21 mouse cellular contexts compared by ENCODE assay signal in genomic region chr6:53259841-53260240, GRCm38 (mm10). TPM values are rescaled to one million over a fixed set of nuclear protein-coding genes. Genes with fewer than 3 reads are reported as not detected.
DNase-seq lines count a peak whose midpoint lies in the region; ATAC-seq and TF ChIP-seq lines count a peak whose summit lies in the region.
"Had no signal": no experiment of that assay in that cellular context is flagged by ENCODE, and none has a peak within 500 bp of the region (broad histone marks: within the 10 kb centered on the region; RNA-seq: fewer than 3 reads in every experiment).

No protein-coding gene starts in this region.

- no peak overlapping the region for H3K4me3 ChIP-seq in cerebellum, adult 2 months (replicated peaks; ENCODE audit: insufficient read depth, low read depth, low read length)
- no peak overlapping the region for H3K4me3 ChIP-seq in forebrain, postnatal 0 days (ENCODE audit: low read depth, low read length)
- no peak overlapping the region for H3K4me3 ChIP-seq in liver, embryonic 11.5 days (ENCODE audit: low read depth, low read length)
- H3K4me3 ChIP-seq: embryonic facial prominence, embryonic 12.5 days; gastrocnemius, adult 2 months; heart, embryonic 13.5 days; hindbrain, embryonic 15.5 days had no signal

- TF ChIP-seq POLR2A in cerebellum, adult 2 months (IDR thresholded peaks at IDR 0.05; ENCODE audit: borderline replicate concordance, insufficient read depth, low read length): no peak

- ATAC-seq in forebrain, postnatal 0 days: no peak
- no peak for ATAC-seq in liver, embryonic 11.5 days (replicated peaks; ENCODE audit: low FRiP score)
- ATAC-seq: activated CD4-positive, CD25-positive, alpha-beta regulatory T cell, adult 4 months; forebrain, embryonic 16.5 days; intestine, embryonic 16.5 days; Patski had no signal

- H3K4me1 ChIP-seq in cerebellum, adult 2 months (ENCODE audit: control insufficient read depth, insufficient read depth, low read length): peaks cover 10% of the 10 kb centered on the region
- H3K4me1 ChIP-seq in forebrain, postnatal 0 days (ENCODE audit: insufficient read depth): no peaks in the 10 kb centered on the region
- H3K4me1 ChIP-seq in liver, embryonic 11.5 days (replicated peaks; ENCODE audit: control insufficient read depth, insufficient read depth, low read length): no peaks in the 10 kb centered on the region
- H3K4me1 ChIP-seq: heart, embryonic 13.5 days had no signal

- H3K9me3 ChIP-seq in forebrain, postnatal 0 days (ENCODE audit: low read length): no peaks in the 10 kb centered on the region
- no peaks in the 10 kb centered on the region for H3K9me3 ChIP-seq in liver, embryonic 11.5 days (ENCODE audit: control insufficient read depth, low read length)
- H3K9me3 ChIP-seq: embryonic facial prominence, embryonic 12.5 days; heart, embryonic 13.5 days; hindbrain, embryonic 15.5 days had no signal

- H3K4me2 ChIP-seq in forebrain, postnatal 0 days (ENCODE audit: low read depth): no peak overlapping the region
- no peak overlapping the region for H3K4me2 ChIP-seq in liver, embryonic 11.5 days
- H3K4me2 ChIP-seq: embryonic facial prominence, embryonic 12.5 days; heart, embryonic 13.5 days; hindbrain, embryonic 15.5 days had no signal

- peak; percentile 61 for DNase-seq in cerebellum, adult 11 months
- peak; percentile 77 to 86 for DNase-seq in cerebellum, adult 2 months
- DNase-seq in cerebellum, postnatal 10 days: peak; percentile 31 to 49
- no peak for DNase-seq in forebrain, postnatal 0 days
- DNase-seq in liver, embryonic 11.5 days (ENCODE audit: low spot score): no peak
- DNase-seq in embryo, embryonic 9.5 days (ENCODE audit: extremely low spot score): no peak
- DNase-seq: adrenal gland, postnatal 25 days; embryo, embryonic 11 days; gastrocnemius, adult 2 months; gastrocnemius, postnatal 25 days; heart, adult 11 months; heart, postnatal 36 days; kidney, adult 8-10 months had no signal

- H3K27me3 ChIP-seq in cerebellum, adult 2 months (ENCODE audit: control insufficient read depth, insufficient read depth, low read length): no peaks in the 10 kb centered on the region
- H3K27me3 ChIP-seq in forebrain, postnatal 0 days (ENCODE audit: insufficient read depth, low read length): no peaks in the 10 kb centered on the region
- no peaks in the 10 kb centered on the region for H3K27me3 ChIP-seq in liver, embryonic 11.5 days (replicated peaks; ENCODE audit: control insufficient read depth, insufficient read depth, low read length)
- H3K27me3 ChIP-seq: CH12.LX; embryonic facial prominence, embryonic 12.5 days; heart, embryonic 13.5 days; hindbrain, embryonic 15.5 days; Patski had no signal

- H3K9ac ChIP-seq in forebrain, postnatal 0 days: no peak overlapping the region
- no peak overlapping the region for H3K9ac ChIP-seq in liver, embryonic 11.5 days (ENCODE audit: low read depth, low read length)
- H3K9ac ChIP-seq: embryonic facial prominence, embryonic 12.5 days; heart, embryonic 13.5 days; hindbrain, embryonic 15.5 days had no signal

- no peaks in the 10 kb centered on the region for H3K36me3 ChIP-seq in forebrain, postnatal 0 days (ENCODE audit: insufficient read depth)
- H3K36me3 ChIP-seq in liver, embryonic 11.5 days (ENCODE audit: control insufficient read depth, insufficient read depth, low read length): no peaks in the 10 kb centered on the region
- H3K36me3 ChIP-seq: embryonic facial prominence, embryonic 12.5 days; heart, embryonic 13.5 days; hindbrain, embryonic 15.5 days had no signal

- H3K27ac ChIP-seq in cerebellum, adult 2 months (ENCODE audit: insufficient read depth, low read length): no peak overlapping the region
- no peak overlapping the region for H3K27ac ChIP-seq in forebrain, postnatal 0 days (ENCODE audit: low read depth, low read length)
- no peak overlapping the region for H3K27ac ChIP-seq in liver, embryonic 11.5 days (ENCODE audit: low read depth, low read length)
- H3K27ac ChIP-seq: embryonic facial prominence, embryonic 12.5 days; gastrocnemius, adult 2 months; heart, embryonic 13.5 days; hindbrain, embryonic 15.5 days had no signal

- TF ChIP-seq CTCF in cerebellum, adult 2 months (IDR thresholded peaks at IDR 0.05; ENCODE audit: borderline replicate concordance, insufficient read depth, low read depth, low read length): no peak
- TF ChIP-seq CTCF in forebrain, postnatal 0 days (IDR thresholded peaks at IDR 0.05; ENCODE audit: low read depth): no peak

- WGBS in cerebellum, adult 2 months: 33% methylated on average over 3 of the region's 3 CpGs
- WGBS in forebrain, postnatal 0 days: 88% methylated on average over 3 of the region's 3 CpGs
- 82% methylated on average over 3 of the region's 3 CpGs for WGBS in liver, embryonic 11.5 days

RNA-seq across cellular contexts. Expression of gene Creb5, which starts 27.2 kb away (rescaled TPM):
- polyA plus RNA-seq in cerebellum, adult 2 months (2012; rRNA removed): 6.0 and 7.2 TPM in 2 replicates
- total RNA-seq in forebrain, postnatal 0 days (2014; rRNA removed): 2.3 and 2.4 TPM in 2 replicates
- polyA plus RNA-seq in forebrain, postnatal 0 days (2015; fragmentation: Nextera tagmentation; extraction: Ambion mirVana): 1.2 and 3.2 TPM in 2 replicates
- 1.9 and 2.3 TPM in 2 replicates for polyA plus RNA-seq in liver, embryonic 11.5 days (2014; fragmentation: Nextera tagmentation; extraction: Ambion mirVana)

Comparison
In these comparisons a context has a peak if more than half of its experiments do, and no peak if none do; other contexts are left out.
1. DNase-seq: peak in cerebellum, adult 11 months (single experiment), cerebellum, adult 2 months (2 of 2) and cerebellum, postnatal 10 days (2 of 2); none in forebrain, postnatal 0 days (single experiment), liver, embryonic 11.5 days (single experiment) and embryo, embryonic 9.5 days (single experiment).